Mouse (Mus musculus): ENCODE measurements around the gene Rab36.

DNA sequence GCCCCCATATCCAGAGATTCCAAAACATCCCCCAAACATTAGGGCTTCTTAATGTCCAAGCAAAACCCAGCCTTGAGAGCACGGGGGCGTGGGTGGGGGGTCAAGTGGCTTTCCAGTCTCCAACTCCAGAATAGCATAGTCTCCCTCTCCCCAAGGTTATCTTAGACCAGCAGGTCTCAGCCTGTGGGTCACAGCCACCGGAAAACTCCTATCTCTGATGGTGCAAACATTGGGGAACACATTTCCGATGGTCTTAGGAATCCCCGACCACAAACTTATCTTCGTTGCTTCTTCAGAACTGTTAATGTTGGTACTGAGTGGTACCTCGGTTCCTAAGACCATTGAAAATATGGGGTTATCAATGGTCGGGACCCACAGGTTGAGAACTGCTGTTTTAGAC lies 8.1 kb upstream of the Rab36 start:
- TF ChIP-seq EP300 (IDR thresholded peaks at IDR 0.05; ENCODE audit: insufficient read depth, low read depth, low read length), result no peak
- TF ChIP-seq CTCF (IDR thresholded peaks at IDR 0.05; ENCODE audit: low read depth, low read length), result no peak

Data from ES-Bruce4 (cell line).